ENCODE assay signal across 19 mouse cellular contexts in genomic region chr7:120961893-120962292, GRCm38 (mm10). TPM values are rescaled to one million over a fixed set of nuclear protein-coding genes. Genes with fewer than 3 reads are reported as not detected.
"Had no signal": no experiment of that assay in that cellular context is flagged by ENCODE, and none has a peak within 500 bp of the region (broad histone marks: within the 10 kb centered on the region; RNA-seq: fewer than 3 reads in every experiment).

No protein-coding gene starts in this region.

- H3K4me2 ChIP-seq: hindbrain, embryonic 13.5 days; limb, embryonic 12.5 days; liver, embryonic 15.5 days; neural tube, embryonic 12.5 days; stomach, embryonic 15.5 days had no signal

- DNase-seq: layer of hippocampus, adult 9-11 months; layer of hippocampus, postnatal 36 days; liver; lung, adult 2 months; lung, postnatal 36 days; midbrain, embryonic 14.5 days; right cerebral cortex, postnatal 4 days; thymus, adult 18-20 months; thymus, postnatal 14 days had no signal

- H3K9me3 ChIP-seq: hindbrain, embryonic 13.5 days; limb, embryonic 12.5 days; liver, embryonic 15.5 days; neural tube, embryonic 12.5 days; stomach, embryonic 15.5 days had no signal

- H3K27me3 ChIP-seq: hindbrain, embryonic 13.5 days; limb, embryonic 12.5 days; liver, embryonic 15.5 days; neural tube, embryonic 12.5 days; stomach, embryonic 15.5 days had no signal

- H3K27ac ChIP-seq: hindbrain, embryonic 13.5 days; kidney, postnatal 0 days; limb, embryonic 12.5 days; liver, embryonic 15.5 days; neural tube, embryonic 12.5 days; stomach, embryonic 15.5 days had no signal

- H3K4me3 ChIP-seq: hindbrain, embryonic 13.5 days; limb, embryonic 12.5 days; liver, embryonic 15.5 days; neural tube, embryonic 12.5 days; stomach, embryonic 15.5 days had no signal

- ATAC-seq: lung, postnatal 0 days had no signal

- H3K9ac ChIP-seq: hindbrain, embryonic 13.5 days; limb, embryonic 12.5 days; liver, embryonic 15.5 days; neural tube, embryonic 12.5 days; stomach, embryonic 15.5 days had no signal

- H3K4me1 ChIP-seq: hindbrain, embryonic 13.5 days; limb, embryonic 12.5 days; neural tube, embryonic 12.5 days; stomach, embryonic 15.5 days had no signal

RNA-seq across cellular contexts. Expression of gene Mfsd13b, which starts 20.4 kb away (rescaled TPM):
- total RNA-seq: megakaryocyte progenitor cell, adult 5-6 weeks; monocyte, adult 5-6 weeks; neutrophil, adult 5-6 weeks had no signal
- polyA plus RNA-seq: midbrain, embryonic 14.5 days had no signal
